In the genomic region with DNA sequence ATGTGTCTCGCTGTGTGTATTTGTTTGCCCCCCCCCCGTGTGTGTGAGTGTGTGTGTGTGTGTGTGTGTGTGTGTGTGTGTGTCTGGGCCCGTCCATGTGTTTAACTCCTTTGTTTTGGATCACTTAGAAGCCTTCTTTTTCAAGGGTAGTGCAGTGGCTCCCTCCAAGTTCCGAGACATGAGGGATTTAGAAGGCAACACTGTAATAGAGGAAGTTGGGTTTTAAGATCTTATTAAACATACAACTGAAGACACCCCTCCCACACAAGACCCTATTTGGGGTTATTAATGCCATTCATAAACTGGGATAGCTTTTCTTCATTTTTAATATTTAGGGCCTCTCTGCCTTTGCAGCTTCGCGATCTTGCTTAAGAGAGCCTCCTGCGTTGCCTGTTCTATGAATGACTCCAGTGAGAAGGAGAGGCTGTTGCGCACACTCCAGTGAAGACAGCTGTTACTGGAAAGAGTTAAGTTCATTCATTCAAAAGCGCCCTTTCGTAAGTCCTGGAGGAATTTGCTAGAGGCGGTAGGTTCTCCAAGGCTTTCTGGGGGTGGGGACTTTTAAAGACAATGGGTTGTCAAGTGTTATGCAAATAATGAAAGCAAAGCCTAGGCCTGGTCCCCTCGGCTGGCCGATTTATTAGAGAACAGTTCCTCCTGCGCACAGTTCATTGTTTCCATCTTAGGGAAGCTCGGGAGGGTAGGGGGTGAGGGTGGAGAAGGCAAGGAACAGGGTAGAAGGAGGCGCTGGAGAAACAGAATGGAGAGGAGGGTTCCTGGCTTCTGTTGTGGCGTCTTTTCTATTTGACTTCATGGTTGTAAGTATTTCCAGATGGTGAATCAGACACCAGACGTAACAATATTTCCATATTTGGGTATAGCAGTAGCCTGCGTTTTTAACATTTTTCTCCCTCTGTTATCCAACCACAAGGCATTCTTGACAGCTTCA, we compare ENCODE assay signal across 8 mouse cellular contexts. TPM values are rescaled to one million over a fixed set of nuclear protein-coding genes. Genes with fewer than 3 reads are reported as not detected.
DNase-seq lines count a peak whose midpoint lies in the region; ATAC-seq and TF ChIP-seq lines count a peak whose summit lies in the region.

No protein-coding gene starts in this region.

- no peak for TF ChIP-seq CTCF in stomach, postnatal 0 days (IDR thresholded peaks at IDR 0.05; ENCODE audit: low read depth)

- H3K27me3 ChIP-seq in forebrain, embryonic 13.5 days: peaks cover 17% of the 10 kb centered on the region; the same call in 1 of the 2 replicates
- H3K27me3 ChIP-seq in hindbrain, embryonic 16.5 days (replicated peaks; ENCODE audit: control insufficient read depth, insufficient read depth, low read length): peaks cover 18% of the 10 kb centered on the region
- H3K27me3 ChIP-seq in lung, embryonic 15.5 days: no peaks in the 10 kb centered on the region
- H3K27me3 ChIP-seq in stomach, postnatal 0 days (ENCODE audit: control insufficient read depth, insufficient read depth, low read length): no peaks in the 10 kb centered on the region

- peaks cover 6% of the 10 kb centered on the region; the same call in 1 of the 2 replicates for H3K36me3 ChIP-seq in forebrain, embryonic 13.5 days (ENCODE audit: poor library complexity, severe bottlenecking)
- no peaks in the 10 kb centered on the region for H3K36me3 ChIP-seq in hindbrain, embryonic 16.5 days (ENCODE audit: control insufficient read depth, insufficient read depth, low read length)
- H3K36me3 ChIP-seq in lung, embryonic 15.5 days: peaks cover 7% of the 10 kb centered on the region; the same call in 1 of the 2 replicates
- H3K36me3 ChIP-seq in stomach, postnatal 0 days (ENCODE audit: control insufficient read depth, insufficient read depth, low read length): peaks cover 6% of the 10 kb centered on the region

- peak overlapping the region; percentile 34 for H3K9ac ChIP-seq in forebrain, embryonic 13.5 days
- no peak overlapping the region for H3K9ac ChIP-seq in hindbrain, embryonic 16.5 days (ENCODE audit: low read depth, low read length)
- H3K9ac ChIP-seq in lung, embryonic 15.5 days: peak overlapping the region; percentile 59; the same call in 1 of the 2 replicates
- H3K9ac ChIP-seq in stomach, postnatal 0 days (ENCODE audit: low read length): peak overlapping the region; percentile 51

- H3K4me1 ChIP-seq in forebrain, embryonic 13.5 days: peaks cover 66% of the 10 kb centered on the region
- H3K4me1 ChIP-seq in hindbrain, embryonic 16.5 days (ENCODE audit: control insufficient read depth, insufficient read depth, low read depth, low read length): peaks cover 27% of the 10 kb centered on the region
- H3K4me1 ChIP-seq in lung, embryonic 15.5 days: peaks cover 55% of the 10 kb centered on the region
- H3K4me1 ChIP-seq in stomach, postnatal 0 days (replicated peaks; ENCODE audit: control insufficient read depth, insufficient read depth): no peaks in the 10 kb centered on the region; the same call in 1 of the 2 replicates

- H3K27ac ChIP-seq in forebrain, embryonic 13.5 days: peak overlapping the region; percentile 59; the same call in 1 of the 2 replicates
- H3K27ac ChIP-seq in hindbrain, embryonic 16.5 days (ENCODE audit: low read depth, low read length): no peak overlapping the region
- H3K27ac ChIP-seq in lung, embryonic 15.5 days: peak overlapping the region; percentile 94
- peak overlapping the region; percentile 97 for H3K27ac ChIP-seq in stomach, postnatal 0 days (replicated peaks)

- WGBS in forebrain, embryonic 13.5 days: 4% methylated on average over 19 of the region's 19 CpGs
- 13% methylated on average over 19 of the region's 19 CpGs for WGBS in hindbrain, embryonic 16.5 days
- 7% methylated on average over 19 of the region's 19 CpGs for WGBS in lung, embryonic 15.5 days
- whole genome bisulfite sequencing in stomach, postnatal 0 days: 16% methylated on average over 19 of the region's 19 CpGs

- peak; percentile 23 to 68 for DNase-seq in left cerebral cortex, postnatal 25 days (ENCODE audit: low spot score in 2 of 2)
- DNase-seq in left cerebral cortex, adult 18-20 months (ENCODE audit: low spot score in 2 of 2): no peak
- DNase-seq in stomach, postnatal 0 days (ENCODE audit: low spot score): no peak
- no peak for DNase-seq in cerebellum, adult 11 months
- no peak for DNase-seq in T-cell, adult 2 months (ENCODE audit: low spot score)

- intact Hi-C loops in left cerebral cortex, postnatal 25 days (cut with DNase I): loop anchor here (2.0 kb wide), 2 partner anchors 107 to 181 kb away; partner anchors contain the start of gene Ddah1

- no peaks in the 10 kb centered on the region for H3K9me3 ChIP-seq in forebrain, embryonic 13.5 days (replicated peaks)
- H3K9me3 ChIP-seq in hindbrain, embryonic 16.5 days (ENCODE audit: control insufficient read depth, low read length): no peaks in the 10 kb centered on the region
- H3K9me3 ChIP-seq in lung, embryonic 15.5 days: no peaks in the 10 kb centered on the region
- H3K9me3 ChIP-seq in stomach, postnatal 0 days (ENCODE audit: control insufficient read depth, low read length): no peaks in the 10 kb centered on the region

- H3K4me2 ChIP-seq in forebrain, embryonic 13.5 days: peak overlapping the region; percentile 85
- peak overlapping the region; percentile 90 for H3K4me2 ChIP-seq in hindbrain, embryonic 16.5 days (ENCODE audit: low read length)
- peak overlapping the region; percentile 85 for H3K4me2 ChIP-seq in lung, embryonic 15.5 days
- H3K4me2 ChIP-seq in stomach, postnatal 0 days (replicated peaks; ENCODE audit: low read depth): peak overlapping the region; percentile 86

- peak overlapping the region; percentile 64 for H3K4me3 ChIP-seq in forebrain, embryonic 13.5 days
- H3K4me3 ChIP-seq in hindbrain, embryonic 16.5 days (ENCODE audit: low read length): no peak overlapping the region
- H3K4me3 ChIP-seq in lung, embryonic 15.5 days: peak overlapping the region; percentile 68
- peak overlapping the region; percentile 76 for H3K4me3 ChIP-seq in stomach, postnatal 0 days (ENCODE audit: low read depth, low read length)

- TF ChIP-seq EP300 in stomach, postnatal 0 days (optimal IDR thresholded peaks at IDR 0.05): no peak

- peak; percentile 13 for ATAC-seq in forebrain, embryonic 13.5 days
- ATAC-seq in hindbrain, embryonic 16.5 days: no peak
- peak; percentile 9 for ATAC-seq in lung, embryonic 15.5 days (ENCODE audit: borderline replicate concordance, extremely low read depth, low FRiP score, low TSS enrichment)
- peak; percentile 12; the same call in 1 of the 2 replicates for ATAC-seq in stomach, postnatal 0 days (ENCODE audit: low FRiP score, low TSS enrichment)

RNA-seq across cellular contexts. Expression of gene Ccn1, which starts 1.5 kb away (rescaled TPM):
- total RNA-seq in left cerebral cortex, postnatal 25 days (2021): 10 to 100 TPM in 1 of 2 experiments, 1 to 10 TPM in 1; 5.0 to 10.5 TPM
- 1 to 10 TPM; 5.3 to 8.6 TPM for total RNA-seq in left cerebral cortex, adult 18-20 months (2021)
- 32.9 and 35.6 TPM in 2 replicates for polyA plus RNA-seq in forebrain, embryonic 13.5 days (2015; fragmentation: Nextera tagmentation; extraction: Ambion mirVana)
- polyA plus RNA-seq in hindbrain, embryonic 16.5 days (2015; fragmentation: Nextera tagmentation; extraction: Ambion mirVana): 7.5 and 8.5 TPM in 2 replicates
- 58.3 and 58.8 TPM in 2 replicates for polyA plus RNA-seq in lung, embryonic 15.5 days (2015; fragmentation: Nextera tagmentation; extraction: Ambion mirVana)
- polyA plus RNA-seq in stomach, postnatal 0 days (2015; fragmentation: Nextera tagmentation; extraction: Ambion mirVana): 78.5 and 84.9 TPM in 2 replicates

Comparison
In these comparisons a context has a peak if more than half of its experiments do, and no peak if none do; other contexts are left out.
1. DNase-seq: peak in left cerebral cortex, postnatal 25 days (2 of 2); none in left cerebral cortex, adult 18-20 months (0 of 2), stomach, postnatal 0 days (single experiment), cerebellum, adult 11 months (single experiment) and T-cell, adult 2 months (single experiment).
2. Peak in every context shown above with its lines, with median percentiles within 50 percentile points of each other: H3K4me2 ChIP-seq.